Mouse (Mus musculus): ENCODE measurements around the gene Lrrc10b. TPM values are rescaled to one million over a fixed set of nuclear protein-coding genes. Genes with fewer than 3 reads are reported as not detected.

The Lrrc10b gene
- polyA plus RNA-seq, 1 experiment from 2014 or later: not detected

- H3K4me3 ChIP-seq (ENCODE audit: low read depth, low read length): no peak overlapping the region
- H3K4me1 ChIP-seq (replicated peaks; ENCODE audit: control insufficient read depth, insufficient read depth, low read length): peaks cover 6% of the 10 kb centered on the region; the same call in 1 of the 2 replicates
- H3K9ac ChIP-seq (ENCODE audit: low read depth, low read length): no peak overlapping the region
- no peak overlapping the region for H3K27ac ChIP-seq (ENCODE audit: low read depth, low read length)
- H3K27me3 ChIP-seq (replicated peaks; ENCODE audit: control insufficient read depth, insufficient read depth, low read length): peaks cover 38% of the 10 kb centered on the region
- 39% methylated on average over 25 of the region's 25 CpGs for WGBS
- ATAC-seq (replicated peaks; ENCODE audit: low FRiP score): no peak
- H3K4me2 ChIP-seq: no peak overlapping the region
- no peaks in the 10 kb centered on the region for H3K36me3 ChIP-seq (ENCODE audit: control insufficient read depth, insufficient read depth, low read length)
- no peak for DNase-seq (ENCODE audit: low spot score)
- H3K9me3 ChIP-seq (ENCODE audit: control insufficient read depth, low read length): no peaks in the 10 kb centered on the region
These were observed 31.0 kb downstream of the Lrrc10b start for GRCm38 (mm10) chr19:10426312-10426711.

GRCm38 (mm10) chr19:10425484-10426270, 31.6 kb downstream of the Lrrc10b start:
- Histone ChIP-seq H3K9me3 (ENCODE audit: control insufficient read depth, low read length) (no peaks in the 10 kb centered on the region), H3K36me3 (ENCODE audit: control insufficient read depth, insufficient read depth, low read length) (no peaks in the 10 kb centered on the region), H3K4me1 (replicated peaks; ENCODE audit: control insufficient read depth, insufficient read depth, low read length) (peaks cover 5% of the 10 kb centered on the region; the same call in 1 of the 2 replicates), H3K4me3 (ENCODE audit: low read depth, low read length) (no peak overlapping the region), H3K9ac (ENCODE audit: low read depth, low read length) (no peak overlapping the region), H3K27ac (ENCODE audit: low read depth, low read length) (no peak overlapping the region), H3K4me2 (no peak overlapping the region), H3K27me3 (replicated peaks; ENCODE audit: control insufficient read depth, insufficient read depth, low read length) (peaks cover 44% of the 10 kb centered on the region)
- WGBS: 47% methylated on average over 13 of the region's 13 CpGs
- DNase-seq (ENCODE audit: low spot score) (no peak), ATAC-seq (replicated peaks; ENCODE audit: low FRiP score) (no peak)

- no peak overlapping the region for H3K9ac ChIP-seq (ENCODE audit: low read depth, low read length)
- H3K9me3 ChIP-seq (ENCODE audit: control insufficient read depth, low read length): no peaks in the 10 kb centered on the region
- H3K27ac ChIP-seq (ENCODE audit: low read depth, low read length): no peak overlapping the region
- peaks cover 5% of the 10 kb centered on the region; the same call in 1 of the 2 replicates for H3K4me1 ChIP-seq (replicated peaks; ENCODE audit: control insufficient read depth, insufficient read depth, low read length)
- H3K4me2 ChIP-seq: no peak overlapping the region
- ATAC-seq (replicated peaks; ENCODE audit: low FRiP score) (no peak), DNase-seq (ENCODE audit: low spot score) (no peak)
- H3K36me3 ChIP-seq (ENCODE audit: control insufficient read depth, insufficient read depth, low read length): no peaks in the 10 kb centered on the region
- 65% methylated on average over 1 of the region's 1 CpGs for WGBS
- H3K27me3 ChIP-seq (replicated peaks; ENCODE audit: control insufficient read depth, insufficient read depth, low read length): peaks cover 49% of the 10 kb centered on the region
- H3K4me3 ChIP-seq (ENCODE audit: low read depth, low read length): no peak overlapping the region
These were observed 32.5 kb downstream of the Lrrc10b start for GRCm38 (mm10) chr19:10424751-10425150.

GRCm38 (mm10) chr19:10421986-10422976, 35.0 kb downstream of the Lrrc10b start:
- WGBS: 4% methylated on average over 52 of the region's 53 CpGs
- H3K9ac ChIP-seq (ENCODE audit: low read depth, low read length): no peak overlapping the region; the same call in 1 of the 2 replicates

DNA sequence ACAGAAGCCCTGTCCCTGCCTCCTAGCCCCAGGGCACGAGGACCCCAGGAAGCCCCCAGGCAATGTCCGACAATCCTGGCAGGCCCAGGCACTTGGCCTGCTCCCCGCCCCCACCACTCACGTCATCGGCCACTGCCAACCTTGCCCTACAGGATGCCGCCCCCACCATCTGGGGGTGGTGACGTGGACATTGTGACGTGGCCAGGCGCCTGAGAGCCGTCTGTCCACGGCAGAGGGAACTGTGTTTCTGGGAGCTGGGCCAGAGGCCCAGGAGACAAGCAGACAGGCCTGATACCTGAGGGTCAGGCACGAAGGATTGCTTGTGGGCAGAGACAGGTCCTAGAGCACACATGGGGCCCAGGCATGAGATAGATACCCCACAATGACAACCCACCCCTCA, 39.8 kb downstream of the Lrrc10b start:
- ATAC-seq (replicated peaks; ENCODE audit: low FRiP score) (no peak), DNase-seq (ENCODE audit: low spot score) (no peak)
- whole genome bisulfite sequencing: 66% methylated on average over 12 of the region's 12 CpGs
- Histone ChIP-seq H3K9ac (ENCODE audit: low read depth, low read length) (no peak overlapping the region), H3K9me3 (ENCODE audit: control insufficient read depth, low read length) (no peaks in the 10 kb centered on the region), H3K27me3 (replicated peaks; ENCODE audit: control insufficient read depth, insufficient read depth, low read length) (peaks cover 39% of the 10 kb centered on the region), H3K36me3 (ENCODE audit: control insufficient read depth, insufficient read depth, low read length) (no peaks in the 10 kb centered on the region), H3K4me2 (no peak overlapping the region), H3K27ac (ENCODE audit: low read depth, low read length) (no peak overlapping the region), H3K4me3 (ENCODE audit: low read depth, low read length) (no peak overlapping the region), H3K4me1 (replicated peaks; ENCODE audit: control insufficient read depth, insufficient read depth, low read length) (no peaks in the 10 kb centered on the region)

More at GRCm38 (mm10) chr19:10421986-10422976, 35.0 kb downstream of the Lrrc10b start:
- H3K27ac ChIP-seq (ENCODE audit: low read depth, low read length): no peak overlapping the region
- DNase-seq (ENCODE audit: low spot score) (no peak), ATAC-seq (replicated peaks; ENCODE audit: low FRiP score) (no peak)
- peak overlapping the region; percentile 57 for H3K4me2 ChIP-seq
- H3K36me3 ChIP-seq (ENCODE audit: control insufficient read depth, insufficient read depth, low read length): no peaks in the 10 kb centered on the region
- H3K4me3 ChIP-seq (ENCODE audit: low read depth, low read length): peak overlapping the region; percentile 20; the same call in 1 of the 2 replicates
- peaks cover 52% of the 10 kb centered on the region for H3K27me3 ChIP-seq (replicated peaks; ENCODE audit: control insufficient read depth, insufficient read depth, low read length)
- H3K9me3 ChIP-seq (ENCODE audit: control insufficient read depth, low read length): no peaks in the 10 kb centered on the region
- peaks cover 5% of the 10 kb centered on the region; the same call in 1 of the 2 replicates for H3K4me1 ChIP-seq (replicated peaks; ENCODE audit: control insufficient read depth, insufficient read depth, low read length)

DNA sequence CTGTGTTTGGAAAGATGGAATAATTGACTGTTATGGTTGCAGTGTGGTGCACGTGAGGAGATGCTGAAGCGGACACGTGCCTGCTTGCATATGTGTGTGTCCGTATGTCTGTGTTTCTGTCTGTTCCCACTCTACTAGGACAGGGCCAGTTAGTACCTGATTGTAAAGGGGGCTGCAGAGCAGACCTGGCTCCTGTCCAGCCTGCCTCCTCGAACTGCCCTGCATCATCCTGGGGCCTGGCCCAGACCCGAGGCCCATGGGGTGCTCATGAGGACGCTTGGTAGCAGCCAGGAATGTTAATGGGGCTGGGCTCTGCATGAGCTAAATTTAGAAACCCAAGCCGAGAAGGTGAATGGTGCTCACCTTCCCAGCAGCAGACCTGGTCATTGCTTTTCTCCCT, 40.4 kb downstream of the Lrrc10b start:
- no peaks in the 10 kb centered on the region for H3K36me3 ChIP-seq (ENCODE audit: control insufficient read depth, insufficient read depth, low read length)
- ATAC-seq (replicated peaks; ENCODE audit: low FRiP score) (no peak), DNase-seq (ENCODE audit: low spot score) (no peak)
- no peaks in the 10 kb centered on the region for H3K4me1 ChIP-seq (replicated peaks; ENCODE audit: control insufficient read depth, insufficient read depth, low read length)
- H3K27ac ChIP-seq (ENCODE audit: low read depth, low read length): no peak overlapping the region
- H3K9ac ChIP-seq (ENCODE audit: low read depth, low read length): no peak overlapping the region
- 57% methylated on average over 8 of the region's 8 CpGs for WGBS
- H3K27me3 ChIP-seq (replicated peaks; ENCODE audit: control insufficient read depth, insufficient read depth, low read length): peaks cover 37% of the 10 kb centered on the region
- no peak overlapping the region for H3K4me3 ChIP-seq (ENCODE audit: low read depth, low read length)
- H3K9me3 ChIP-seq (ENCODE audit: control insufficient read depth, low read length): no peaks in the 10 kb centered on the region
- no peak overlapping the region for H3K4me2 ChIP-seq

DNA sequence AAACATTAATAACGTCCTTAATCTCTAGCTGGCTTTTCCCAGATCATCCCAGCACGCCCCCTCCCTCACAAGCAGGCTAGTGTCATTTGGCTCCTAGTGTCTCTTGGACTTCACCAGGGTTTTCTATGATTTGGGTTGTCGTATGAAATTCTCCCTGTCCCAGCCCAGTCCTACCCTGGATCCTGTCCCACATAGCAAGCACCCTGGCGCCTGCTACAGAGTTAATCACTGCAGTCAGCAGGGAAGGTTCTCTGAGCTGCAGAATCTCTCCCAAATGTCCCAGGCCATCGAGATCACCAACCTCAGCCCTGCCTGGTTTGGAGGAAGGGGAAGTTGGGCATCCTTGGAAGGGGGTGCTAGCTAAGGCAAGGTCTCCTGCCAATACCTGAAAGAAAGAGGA, 41.8 kb downstream of the Lrrc10b start:
- Histone ChIP-seq H3K27ac (ENCODE audit: low read depth, low read length) (no peak overlapping the region), H3K4me2 (no peak overlapping the region), H3K9me3 (ENCODE audit: control insufficient read depth, low read length) (no peaks in the 10 kb centered on the region), H3K27me3 (replicated peaks; ENCODE audit: control insufficient read depth, insufficient read depth, low read length) (peaks cover 23% of the 10 kb centered on the region), H3K9ac (ENCODE audit: low read depth, low read length) (no peak overlapping the region), H3K4me1 (replicated peaks; ENCODE audit: control insufficient read depth, insufficient read depth, low read length) (no peaks in the 10 kb centered on the region), H3K36me3 (ENCODE audit: control insufficient read depth, insufficient read depth, low read length) (no peaks in the 10 kb centered on the region), H3K4me3 (ENCODE audit: low read depth, low read length) (no peak overlapping the region)
- DNase-seq (ENCODE audit: low spot score): no peak
- 64% methylated on average over 5 of the region's 5 CpGs for WGBS
- no peak for ATAC-seq (replicated peaks; ENCODE audit: low FRiP score)

DNA sequence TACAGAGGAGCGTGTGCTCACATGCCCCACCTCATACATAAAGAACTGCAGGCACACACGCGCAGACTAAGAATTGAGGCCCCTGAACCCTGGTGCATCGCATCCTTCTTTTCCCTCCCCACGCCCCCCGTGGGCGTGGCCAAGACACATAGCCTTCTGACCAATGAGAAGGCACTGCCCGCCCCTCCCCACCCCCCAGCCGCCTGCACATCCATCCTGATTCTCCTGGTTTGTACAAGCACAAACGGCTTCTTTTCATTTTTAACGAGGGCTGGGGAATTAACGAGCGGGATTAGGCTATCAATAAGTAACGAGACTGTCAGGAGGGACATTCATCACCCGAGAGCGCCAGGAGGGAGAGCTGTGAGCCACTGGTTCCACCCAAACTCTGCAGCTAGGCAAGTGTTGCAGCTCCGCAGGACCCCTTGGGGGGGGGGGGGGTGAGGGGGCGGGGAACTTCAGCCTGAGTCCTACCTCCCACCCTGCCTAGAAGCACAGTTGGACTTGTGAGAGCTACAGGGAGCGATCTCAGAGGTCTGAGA, 43.5 kb downstream of the Lrrc10b start:
- no peak overlapping the region for H3K4me3 ChIP-seq (ENCODE audit: low read depth, low read length)
- no peaks in the 10 kb centered on the region for H3K36me3 ChIP-seq (ENCODE audit: control insufficient read depth, insufficient read depth, low read length)
- H3K4me1 ChIP-seq (replicated peaks; ENCODE audit: control insufficient read depth, insufficient read depth, low read length): no peaks in the 10 kb centered on the region
- no peak overlapping the region for H3K27ac ChIP-seq (ENCODE audit: low read depth, low read length)
- WGBS: 6% methylated on average over 19 of the region's 19 CpGs
- peaks cover 16% of the 10 kb centered on the region for H3K27me3 ChIP-seq (replicated peaks; ENCODE audit: control insufficient read depth, insufficient read depth, low read length)
- no peak overlapping the region for H3K9ac ChIP-seq (ENCODE audit: low read depth, low read length)
- DNase-seq (ENCODE audit: low spot score): no peak
- H3K9me3 ChIP-seq (ENCODE audit: control insufficient read depth, low read length): no peaks in the 10 kb centered on the region
- H3K4me2 ChIP-seq: peak overlapping the region; percentile 34
- ATAC-seq (replicated peaks; ENCODE audit: low FRiP score): no peak
